Mouse (Mus musculus) heart, adult 2 months (tissue): ENCODE measurements around the gene Rab7.

Source experiments
- CTCF ChIP-seq: fragments of 200-600 bp; IDR thresholded peaks from 2 replicates; pipeline ENCODE4 v1.8.1; 2022; ENCODE audit warnings: antibody characterized with exemption, mild to moderate bottlenecking, moderate library complexity
- POLR2A ChIP-seq: fragments of 200-500 bp; IDR thresholded peaks from 2 replicates; pipeline ENCODE4 v1.6.1; 2011; ENCODE audit warnings: mild to moderate bottlenecking, low read depth, low read length, control low read depth; ENCODE audit not compliant: insufficient read depth

DNA sequence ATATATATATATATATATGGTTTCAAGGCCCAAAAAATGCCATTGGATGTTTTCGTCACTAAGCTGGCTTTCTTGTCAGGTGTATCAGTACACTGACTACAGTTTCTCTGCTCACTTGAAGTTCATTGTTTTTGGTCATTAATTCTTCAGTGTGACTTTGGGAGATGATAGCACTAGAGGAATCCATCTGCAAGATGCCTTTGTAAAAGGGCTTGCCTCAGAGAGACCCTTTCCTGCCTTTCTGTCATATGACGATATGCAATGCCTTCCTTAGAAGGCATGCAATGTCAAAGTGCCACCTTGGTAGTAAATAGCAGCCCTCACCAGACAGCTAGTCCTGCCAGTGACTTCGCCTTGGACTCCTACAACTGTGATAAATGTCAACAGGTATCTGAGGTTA lies 38.6 kb upstream of the Rab7 start:
- TF ChIP-seq POLR2A: no peak
- no peak for TF ChIP-seq CTCF
